Mouse (Mus musculus) E14TG2a.4 (cell line): Measurements from ENCODE around the gene Sdk2.

ENCODE experiments used
- CTCF ChIP-seq: conservative IDR thresholded peaks from 2 replicates; pipeline ENCODE4 v1.5.1; 2014; ENCODE audit warnings: low read length
- NANOG ChIP-seq: IDR thresholded peaks from 2 replicates; pipeline ENCODE4 v1.6.1; 2014; ENCODE audit warnings: borderline replicate concordance, low read length, mixed read lengths

DNA sequence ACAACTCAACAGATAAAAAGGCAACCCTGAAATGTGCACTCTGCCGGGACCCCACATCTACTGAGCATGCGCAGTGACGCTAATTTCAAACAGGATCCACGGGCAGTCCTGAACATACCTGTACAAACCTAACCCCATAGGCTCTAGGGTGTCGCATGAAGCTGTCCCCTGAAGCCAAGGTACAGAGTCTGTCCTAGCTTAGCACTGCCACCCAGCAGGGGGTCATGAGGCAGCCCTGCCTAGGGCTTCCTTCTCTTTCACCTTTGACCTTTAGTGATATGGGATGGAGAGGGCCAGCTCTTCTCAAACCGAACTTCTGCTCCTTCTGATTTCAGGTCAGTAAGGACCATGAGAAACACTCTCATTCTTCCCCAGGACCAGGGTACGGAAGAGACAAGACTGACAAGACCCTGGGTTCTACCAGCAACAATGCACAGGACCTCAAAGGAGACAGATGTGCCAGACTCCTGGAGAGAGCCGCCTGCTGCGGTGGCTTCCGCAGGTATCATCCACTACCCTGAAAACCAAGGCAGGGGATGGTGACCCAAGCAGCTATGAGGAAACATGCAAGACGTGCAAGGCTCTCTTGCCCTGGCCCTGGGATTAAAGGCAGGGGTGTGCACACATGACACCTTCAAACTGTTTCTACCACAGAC lies 319.0 kb downstream of the Sdk2 start:
- no peak for TF ChIP-seq CTCF
- no peak for TF ChIP-seq NANOG
